Mouse (Mus musculus) ovary, postnatal 14 days (tissue): ENCODE measurements around the gene Mindy4b-ps.

Source experiments
- DNase-seq: peaks from one replicate; pipeline ENCODE4 v3.0.0; 2022; ENCODE audit warnings: low spot score

Gene Mindy4b-ps

GRCm38 (mm10) chr3:58784219-58785092 lies 37.7 kb downstream of the Mindy4b-ps start:
- DNase-seq, result no peak

- DNase-seq, result no peak
Measured at GRCm38 (mm10) chr3:58783602-58784218, 38.4 kb downstream of the Mindy4b-ps start.

- DNase-seq, result no peak
Measured at GRCm38 (mm10) chr3:58756429-58756828, 65.7 kb downstream of the Mindy4b-ps start.

GRCm38 (mm10) chr3:58755769-58756168 lies 66.3 kb downstream of the Mindy4b-ps start:
- no peak for DNase-seq

- DNase-seq, result no peak
Measured at GRCm38 (mm10) chr3:58754361-58754760, 67.8 kb downstream of the Mindy4b-ps start.

GRCm38 (mm10) chr3:58751818-58752620 lies 70.1 kb downstream of the Mindy4b-ps start:
- no peak for DNase-seq

GRCm38 (mm10) chr3:58748724-58749123 lies 73.4 kb downstream of the Mindy4b-ps start:
- no peak for DNase-seq

GRCm38 (mm10) chr3:58747924-58748323 lies 74.2 kb downstream of the Mindy4b-ps start:
- no peak for DNase-seq

- DNase-seq, result no peak
Measured at GRCm38 (mm10) chr3:58739536-58739935, 82.6 kb downstream of the Mindy4b-ps start.
